Mouse (Mus musculus): ENCODE results near the gene Gria2. TPM values are rescaled to one million over a fixed set of nuclear protein-coding genes. Genes with fewer than 3 reads are reported as not detected.

The Gria2 gene
- polyA plus RNA-seq, 1 experiment = 0.09 TPM

DNA sequence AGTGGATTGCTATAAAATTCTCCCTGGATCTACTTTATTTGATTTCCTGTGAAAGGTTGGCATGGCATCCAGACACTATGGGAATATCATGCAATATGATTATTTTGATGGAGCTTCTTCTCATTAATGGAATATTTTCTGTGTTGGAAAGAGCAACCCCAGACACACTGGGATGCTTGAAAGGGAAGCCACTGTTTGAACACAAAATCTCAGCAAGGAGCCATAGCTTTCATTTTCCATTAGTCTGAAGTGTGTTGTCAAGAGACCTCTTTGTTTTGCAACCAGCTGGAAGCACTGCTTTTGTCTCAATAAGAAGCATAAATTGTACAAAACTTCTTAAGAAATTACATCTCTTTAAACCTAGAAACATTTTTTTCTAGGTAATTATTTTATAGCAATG lies 51.8 kb downstream of the Gria2 start:
- Histone ChIP-seq H3K4me1 (ENCODE audit: control insufficient read depth, insufficient read depth, low read length) (no peaks in the 10 kb centered on the region), H3K4me3 (replicated peaks; ENCODE audit: extremely low read depth, low read depth, low read length) (no peak overlapping the region)
- DNase-seq = no peak
- TF ChIP-seq CTCF (IDR thresholded peaks at IDR 0.05; ENCODE audit: insufficient read depth, low read length) = no peak
- no peak for TF ChIP-seq POLR2A (IDR thresholded peaks at IDR 0.05; ENCODE audit: borderline replicate concordance, extremely low read depth, low read depth, low read length)

DNA sequence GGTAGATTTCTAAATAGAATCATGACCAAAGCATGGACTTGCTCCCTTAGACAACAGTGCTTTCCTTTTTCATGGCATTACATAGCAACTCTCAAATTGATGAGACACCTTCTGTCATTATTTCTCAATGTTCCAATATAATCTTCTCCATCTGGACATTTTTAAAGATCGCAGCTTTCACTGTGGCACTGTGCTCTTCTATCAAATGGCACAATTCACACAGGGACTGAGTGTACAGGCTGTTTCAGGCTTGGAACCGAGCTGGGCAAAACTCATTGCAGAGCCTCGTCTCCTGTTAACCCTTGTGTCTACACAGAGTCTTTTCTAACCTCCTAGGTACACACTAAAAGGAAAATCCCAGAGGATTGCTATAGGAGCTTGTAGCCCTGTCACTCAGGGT lies 77.4 kb downstream of the Gria2 start:
- DNase-seq = no peak
- no peak overlapping the region for H3K4me3 ChIP-seq (replicated peaks; ENCODE audit: extremely low read depth, low read depth, low read length)
- no peaks in the 10 kb centered on the region for H3K4me1 ChIP-seq (ENCODE audit: control insufficient read depth, insufficient read depth, low read length)
- WGBS = 55% methylated on average over 3 of the region's 3 CpGs
- TF ChIP-seq POLR2A (IDR thresholded peaks at IDR 0.05; ENCODE audit: borderline replicate concordance, extremely low read depth, low read depth, low read length) (no peak), CTCF (IDR thresholded peaks at IDR 0.05; ENCODE audit: insufficient read depth, low read length) (no peak)

DNA sequence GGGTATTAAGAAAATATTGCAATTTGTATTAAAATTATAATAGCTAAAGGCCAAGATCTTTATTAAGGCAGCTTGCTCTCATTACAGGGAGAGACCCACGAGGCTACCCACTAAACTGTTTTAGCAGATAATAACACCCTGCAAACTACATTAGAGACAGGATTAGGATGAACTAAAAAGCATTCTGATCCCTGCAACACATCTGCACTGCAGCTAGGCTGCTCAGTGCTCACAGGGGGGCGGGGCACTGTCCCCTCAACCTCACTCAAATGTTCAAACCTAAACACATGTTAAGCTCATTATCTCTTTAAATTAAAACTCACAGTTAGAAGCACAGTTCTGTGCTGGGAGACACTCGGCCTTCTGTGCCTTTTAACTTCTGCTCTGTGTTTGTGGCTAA lies 89.5 kb downstream of the Gria2 start:
- no peak for DNase-seq
- 39% methylated on average over 3 of the region's 3 CpGs for WGBS
- Histone ChIP-seq H3K4me1 (ENCODE audit: control insufficient read depth, insufficient read depth, low read length) (no peaks in the 10 kb centered on the region), H3K4me3 (replicated peaks; ENCODE audit: extremely low read depth, low read depth, low read length) (no peak overlapping the region)
- TF ChIP-seq CTCF (IDR thresholded peaks at IDR 0.05; ENCODE audit: insufficient read depth, low read length) = no peak
- TF ChIP-seq POLR2A (IDR thresholded peaks at IDR 0.05; ENCODE audit: borderline replicate concordance, extremely low read depth, low read depth, low read length) = no peak

DNA sequence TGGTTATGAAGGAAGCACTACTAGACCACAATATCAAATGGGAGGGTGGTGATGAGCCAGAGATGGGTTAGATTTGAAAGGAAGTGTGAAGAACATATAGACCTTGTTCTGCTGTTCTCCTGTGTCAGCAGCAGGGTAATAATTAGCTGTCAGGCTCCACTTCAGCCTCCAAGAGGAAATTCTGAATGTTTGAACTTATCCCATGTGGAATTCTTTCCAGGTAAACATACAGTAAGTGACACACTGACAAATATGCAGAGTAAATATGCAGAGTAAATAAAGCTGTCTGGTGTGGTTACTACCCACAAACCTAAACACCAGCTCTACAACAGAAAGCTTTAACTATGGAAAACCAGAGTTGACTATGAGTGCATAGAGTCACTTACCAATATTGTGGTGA lies 93.6 kb downstream of the Gria2 start:
- no peak for DNase-seq
- Histone ChIP-seq H3K4me1 (ENCODE audit: control insufficient read depth, insufficient read depth, low read length) (no peaks in the 10 kb centered on the region), H3K4me3 (replicated peaks; ENCODE audit: extremely low read depth, low read depth, low read length) (no peak overlapping the region)
- no peak for TF ChIP-seq CTCF (IDR thresholded peaks at IDR 0.05; ENCODE audit: insufficient read depth, low read length)

DNA sequence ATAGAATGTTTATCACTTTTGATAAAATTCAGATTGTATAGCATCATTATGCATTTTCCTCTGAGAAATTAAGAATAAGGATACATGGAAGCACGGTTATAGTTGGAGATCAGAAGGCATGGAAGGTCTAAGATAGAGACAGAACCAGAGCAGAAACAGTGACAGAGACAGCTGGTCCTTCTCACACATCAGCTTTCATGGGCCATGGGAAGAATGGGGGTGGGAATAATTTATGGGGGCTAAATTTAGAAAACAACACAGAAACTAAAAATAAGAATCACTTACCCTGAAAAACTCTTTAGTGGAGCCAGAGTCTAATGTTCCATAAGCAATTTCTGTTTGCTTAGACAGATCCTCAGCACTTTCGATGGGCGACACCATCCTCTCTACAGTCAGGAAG lies 100.5 kb downstream of the Gria2 start:
- no peak overlapping the region for H3K4me3 ChIP-seq (replicated peaks; ENCODE audit: extremely low read depth, low read depth, low read length)
- DNase-seq = no peak
- no peaks in the 10 kb centered on the region for H3K4me1 ChIP-seq (ENCODE audit: control insufficient read depth, insufficient read depth, low read length)
- WGBS = 78% methylated on average over 3 of the region's 3 CpGs
- TF ChIP-seq POLR2A (IDR thresholded peaks at IDR 0.05; ENCODE audit: borderline replicate concordance, extremely low read depth, low read depth, low read length) (no peak), CTCF (IDR thresholded peaks at IDR 0.05; ENCODE audit: insufficient read depth, low read length) (no peak)

DNA sequence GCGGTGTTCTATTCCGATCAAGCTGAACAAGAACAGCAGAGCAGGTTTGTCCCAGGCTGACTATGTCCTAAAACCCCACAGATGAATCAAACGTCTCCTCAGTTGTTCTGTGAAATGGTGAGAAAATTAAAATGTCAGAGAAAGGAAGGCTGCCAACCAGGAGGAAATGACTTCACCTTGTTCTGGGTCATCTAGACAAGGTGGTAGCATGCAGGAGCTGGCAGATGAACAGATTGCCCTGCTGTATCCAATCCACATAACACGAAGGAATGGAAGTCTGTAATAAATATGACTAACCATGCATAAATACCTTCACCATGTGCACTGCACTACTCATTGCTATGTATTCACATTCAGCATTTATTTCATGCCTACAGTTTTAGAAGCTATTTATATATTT lies 105.1 kb downstream of the Gria2 start:
- WGBS = 77% methylated on average over 4 of the region's 4 CpGs
- TF ChIP-seq CTCF (IDR thresholded peaks at IDR 0.05; ENCODE audit: insufficient read depth, low read length) (no peak), POLR2A (IDR thresholded peaks at IDR 0.05; ENCODE audit: borderline replicate concordance, extremely low read depth, low read depth, low read length) (no peak)
- H3K4me1 ChIP-seq (ENCODE audit: control insufficient read depth, insufficient read depth, low read length) = no peaks in the 10 kb centered on the region
- H3K4me3 ChIP-seq (replicated peaks; ENCODE audit: extremely low read depth, low read depth, low read length) = no peak overlapping the region
- no peak for DNase-seq

DNA sequence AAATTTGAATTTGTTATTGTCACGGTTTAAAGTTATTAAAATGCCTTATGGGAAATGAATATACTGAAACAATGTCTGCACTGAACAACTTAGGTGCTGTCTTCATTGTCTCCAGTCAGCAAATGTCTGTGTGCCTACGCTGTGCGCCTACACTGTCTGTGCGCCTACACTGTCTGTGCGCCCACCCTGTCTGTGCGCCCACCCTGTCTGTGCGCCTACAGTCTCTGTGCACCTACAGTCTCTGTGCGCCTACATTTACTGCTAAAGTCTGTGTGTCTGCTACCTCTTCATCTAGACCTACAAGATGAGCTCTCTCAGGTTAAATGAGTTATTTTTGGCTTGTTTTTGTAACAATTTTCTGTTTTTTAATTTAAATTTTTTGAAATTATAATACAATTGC lies 107.7 kb downstream of the Gria2 start:
- 97% methylated on average over 8 of the region's 8 CpGs for WGBS
- TF ChIP-seq POLR2A (IDR thresholded peaks at IDR 0.05; ENCODE audit: borderline replicate concordance, extremely low read depth, low read depth, low read length) = no peak
- TF ChIP-seq CTCF (IDR thresholded peaks at IDR 0.05; ENCODE audit: insufficient read depth, low read length) = no peak
- Histone ChIP-seq H3K4me1 (ENCODE audit: control insufficient read depth, insufficient read depth, low read length) (no peaks in the 10 kb centered on the region), H3K4me3 (replicated peaks; ENCODE audit: extremely low read depth, low read depth, low read length) (no peak overlapping the region)
- no peak for DNase-seq

DNA sequence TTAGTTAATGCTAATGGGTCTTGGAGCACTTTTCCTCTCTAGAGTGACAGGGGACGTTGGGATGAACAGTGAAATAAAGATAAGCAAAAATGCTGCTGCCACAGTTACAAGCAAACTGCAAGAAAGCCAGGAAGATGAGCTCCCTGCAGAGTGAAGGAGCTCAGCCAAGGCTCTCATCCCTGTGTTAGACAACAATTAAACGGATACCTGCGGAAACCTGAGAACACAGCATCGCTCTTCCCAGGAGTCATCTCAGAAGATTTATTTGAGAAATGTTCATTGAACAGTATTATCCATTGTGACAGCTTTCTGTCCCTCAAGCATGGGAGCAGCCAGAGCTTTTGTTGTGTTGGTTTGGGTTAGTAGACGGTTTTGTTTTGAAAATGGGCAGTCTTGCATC lies 137.5 kb downstream of the Gria2 start:
- TF ChIP-seq CTCF (IDR thresholded peaks at IDR 0.05; ENCODE audit: insufficient read depth, low read length) = no peak
- no peak for TF ChIP-seq POLR2A (IDR thresholded peaks at IDR 0.05; ENCODE audit: borderline replicate concordance, extremely low read depth, low read depth, low read length)
- Histone ChIP-seq H3K4me3 (replicated peaks; ENCODE audit: extremely low read depth, low read depth, low read length) (no peak overlapping the region), H3K4me1 (ENCODE audit: control insufficient read depth, insufficient read depth, low read length) (no peaks in the 10 kb centered on the region)
- WGBS = 73% methylated on average over 5 of the region's 5 CpGs
- no peak for DNase-seq

DNA sequence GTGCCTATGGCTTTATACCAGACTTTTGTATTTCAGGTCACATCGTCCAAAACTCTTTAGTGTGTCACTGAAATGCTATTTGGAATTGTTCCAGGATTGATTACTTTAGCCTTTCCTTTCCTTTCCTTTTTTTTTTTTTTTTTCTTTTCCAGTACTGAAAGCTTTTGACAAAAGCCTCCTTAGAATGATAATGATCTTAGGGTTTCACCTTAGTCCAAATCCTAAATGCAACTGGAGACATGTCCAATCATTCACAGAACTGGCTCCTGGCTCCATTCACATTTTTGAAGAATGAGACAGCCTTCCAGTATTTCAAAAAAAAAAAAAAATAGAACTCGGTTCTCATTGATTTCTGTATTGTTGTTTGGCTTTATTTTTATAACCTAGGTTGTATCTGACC lies 139.3 kb downstream of the Gria2 start:
- TF ChIP-seq POLR2A (IDR thresholded peaks at IDR 0.05; ENCODE audit: borderline replicate concordance, extremely low read depth, low read depth, low read length) (no peak), CTCF (IDR thresholded peaks at IDR 0.05; ENCODE audit: insufficient read depth, low read length) (no peak)
- no peak for DNase-seq
- 41% methylated on average over 2 of the region's 2 CpGs for WGBS

DNA sequence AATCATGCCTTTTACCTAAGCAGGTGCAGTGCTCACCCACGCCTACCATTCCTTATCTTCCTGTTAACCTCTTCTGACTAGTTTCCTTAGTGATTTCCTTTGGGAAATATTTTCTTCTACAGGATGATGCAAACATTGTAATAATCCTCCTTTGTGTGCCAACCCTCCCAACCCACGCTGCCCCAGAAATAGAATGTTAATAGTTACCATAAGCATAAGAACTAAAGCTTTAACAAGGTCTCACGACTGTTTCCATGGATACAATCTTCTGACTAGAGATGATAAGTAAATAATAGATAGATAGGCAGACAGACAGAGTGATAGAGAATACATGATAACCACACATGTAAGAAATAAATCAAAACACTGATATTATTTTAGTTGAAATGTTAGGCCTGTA lies 140.8 kb downstream of the Gria2 start:
- DNase-seq = no peak
- WGBS = 29% methylated on average over 3 of the region's 3 CpGs
- no peak for TF ChIP-seq CTCF (IDR thresholded peaks at IDR 0.05; ENCODE audit: insufficient read depth, low read length)
- TF ChIP-seq POLR2A (IDR thresholded peaks at IDR 0.05; ENCODE audit: borderline replicate concordance, extremely low read depth, low read depth, low read length) = no peak
- Histone ChIP-seq H3K4me3 (replicated peaks; ENCODE audit: extremely low read depth, low read depth, low read length) (no peak overlapping the region), H3K4me1 (ENCODE audit: control insufficient read depth, insufficient read depth, low read length) (no peaks in the 10 kb centered on the region)

More for the DNA sequence above, 139.3 kb downstream of the Gria2 start:
- H3K4me3 ChIP-seq (replicated peaks; ENCODE audit: extremely low read depth, low read depth, low read length) = no peak overlapping the region
- H3K4me1 ChIP-seq (ENCODE audit: control insufficient read depth, insufficient read depth, low read length) = no peaks in the 10 kb centered on the region

DNA sequence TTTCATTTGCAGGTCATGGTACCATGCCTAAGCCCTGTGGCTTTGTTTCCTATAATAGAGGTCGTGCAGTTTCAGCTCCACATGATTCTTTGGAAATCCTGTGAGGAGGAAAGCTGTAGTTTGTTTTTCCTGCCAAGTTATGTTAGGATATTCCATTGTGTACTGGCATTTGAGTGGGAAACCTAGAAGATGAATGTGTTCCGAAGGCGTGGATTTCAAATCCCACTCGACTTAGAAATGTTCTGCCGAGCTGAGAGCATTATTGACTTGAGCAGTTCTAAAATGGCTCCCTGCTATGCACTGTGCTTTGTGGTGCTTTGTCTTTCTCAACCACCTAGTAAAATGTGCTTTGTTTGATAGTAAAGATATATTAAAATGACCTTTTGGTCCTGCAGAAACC lies 150.4 kb downstream of the Gria2 start:
- TF ChIP-seq POLR2A (IDR thresholded peaks at IDR 0.05; ENCODE audit: borderline replicate concordance, extremely low read depth, low read depth, low read length) (no peak), CTCF (IDR thresholded peaks at IDR 0.05; ENCODE audit: insufficient read depth, low read length) (no peak)
- 58% methylated on average over 5 of the region's 5 CpGs for WGBS

More for the DNA sequence above, 150.4 kb downstream of the Gria2 start:
- H3K4me1 ChIP-seq (ENCODE audit: control insufficient read depth, insufficient read depth, low read length) = no peaks in the 10 kb centered on the region
- DNase-seq = no peak
- no peak overlapping the region for H3K4me3 ChIP-seq (replicated peaks; ENCODE audit: extremely low read depth, low read depth, low read length)

Other genes starting within 250 kb of the Gria2 start
- 0.08 and 0.16 TPM in 2 replicates for gene Glrb, start 110.8 kb upstream of the Gria2 start, polyA plus RNA-seq (2012; rRNA removed)
- 1.00 and 1.3 TPM in 2 replicates for gene Pdgfc, start 233.6 kb upstream of the Gria2 start, polyA plus RNA-seq (2012; rRNA removed)

Data from lung, adult 2 months (tissue).